Mouse (Mus musculus) hindbrain, embryonic 11.5 days (tissue): ENCODE results near the gene Atg4c. TPM values are rescaled to one million over a fixed set of nuclear protein-coding genes. Genes with fewer than 3 reads are reported as not detected.

Experiments used
- ATAC-seq: fragments of 200-750 bp; cut with Nextera tagmentation; 2 replicates; pipeline ENCODE4 v1.8.0; 2017; ENCODE audit warnings: mild to moderate bottlenecking, moderate TSS enrichment, moderate library complexity; ENCODE audit not compliant: low FRiP score
- DNase-seq: peaks from one replicate; pipeline ENCODE4 v3.0.0-alpha.2; 2015; ENCODE audit warnings: low spot score
- H3K27ac ChIP-seq: fragments of 300-500 bp; sonication (generic); 2 replicates; pipeline ENCODE4 v1.5.1; 2014; ENCODE audit warnings: mild to moderate bottlenecking, low read depth, low read length
- H3K27me3 ChIP-seq: fragments of 300-500 bp; sonication (generic); 2 replicates; pipeline ENCODE4 v1.6.1; 2014; ENCODE audit warnings: mild to moderate bottlenecking, low read length, moderate library complexity, mixed read lengths; ENCODE audit not compliant: control insufficient read depth, insufficient read depth
- H3K36me3 ChIP-seq: fragments of 300-500 bp; sonication (generic); 2 replicates; pipeline ENCODE4 v1.6.1; 2014; ENCODE audit warnings: mild to moderate bottlenecking, low read length, moderate library complexity, mixed read lengths; ENCODE audit not compliant: control insufficient read depth, insufficient read depth
- H3K4me1 ChIP-seq: fragments of 300-500 bp; sonication (generic); replicated peaks from 2 replicates; pipeline ENCODE4 v1.6.1; 2014; ENCODE audit warnings: low read length, mixed read lengths; ENCODE audit not compliant: control insufficient read depth, insufficient read depth
- H3K4me2 ChIP-seq: fragments of 300-500 bp; sonication (generic); replicated peaks from 2 replicates; pipeline ENCODE4 v1.6.1; 2014; ENCODE audit warnings: mild to moderate bottlenecking, low read depth, low read length
- H3K4me3 ChIP-seq: fragments of 300-500 bp; sonication (generic); 2 replicates; pipeline ENCODE4 v1.5.1; 2014; ENCODE audit warnings: low read depth, low read length
- H3K9ac ChIP-seq: fragments of 300-500 bp; sonication (generic); 2 replicates; pipeline ENCODE4 v1.6.1; 2014; ENCODE audit warnings: low read depth, low read length
- H3K9me3 ChIP-seq: fragments of 300-500 bp; sonication (generic); 2 replicates; pipeline ENCODE4 v1.6.1; 2016; ENCODE audit warnings: low read length; ENCODE audit not compliant: control insufficient read depth
- WGBS: fragments of 180-500 bp; shearing (Covaris S2); extraction: QIAGEN DNeasy Blood & Tissue Kit; methylation state at CpG from one replicate; pipeline ENCODE4 v1.1.7; 2014; 5-methylcytosine and 5-hydroxymethylcytosine counted together
- polyA plus RNA-seq: library from polyadenylated mRNA; unstranded; fragments of >200 nt; fragmentation: Nextera tagmentation; extraction: Ambion mirVana; gene quantifications from 2 replicates; pipeline ENCODE4 v1.2.1, GENCODE M21; 2014

Atg4c gene
- polyA plus RNA-seq, 1 experiment from 2014 or later, result 13.7 TPM

- no peaks in the 10 kb centered on the region for H3K36me3 ChIP-seq
- H3K4me3 ChIP-seq, result no peak overlapping the region
- no peaks in the 10 kb centered on the region for H3K9me3 ChIP-seq
- no peak overlapping the region for H3K27ac ChIP-seq
- H3K9ac ChIP-seq, result no peak overlapping the region
- DNase-seq, result no peak
- H3K4me1 ChIP-seq, result no peaks in the 10 kb centered on the region
- no peak for ATAC-seq
- H3K4me2 ChIP-seq, result no peak overlapping the region
- H3K27me3 ChIP-seq, result no peaks in the 10 kb centered on the region
- WGBS, result 80% methylated on average over 9 of the region's 9 CpGs
Measured at GRCm38 (mm10) chr4:99181739-99182419, 11.9 kb upstream of the Atg4c start.

GRCm38 (mm10) chr4:99182660-99183431 lies 10.9 kb upstream of the Atg4c start:
- no peaks in the 10 kb centered on the region for H3K4me1 ChIP-seq
- no peak overlapping the region for H3K4me3 ChIP-seq
- no peak overlapping the region for H3K27ac ChIP-seq
- H3K27me3 ChIP-seq, result no peaks in the 10 kb centered on the region
- H3K36me3 ChIP-seq, result no peaks in the 10 kb centered on the region
- H3K9ac ChIP-seq, result no peak overlapping the region
- ATAC-seq (no peak), DNase-seq (peak; percentile 76)
- no peaks in the 10 kb centered on the region for H3K9me3 ChIP-seq
- WGBS, result 76% methylated on average over 20 of the region's 20 CpGs
- H3K4me2 ChIP-seq, result no peak overlapping the region

GRCm38 (mm10) chr4:99184678-99185077 lies 9.1 kb upstream of the Atg4c start:
- Histone ChIP-seq H3K4me3 (no peak overlapping the region), H3K9ac (no peak overlapping the region), H3K4me2 (no peak overlapping the region), H3K9me3 (no peaks in the 10 kb centered on the region), H3K36me3 (no peaks in the 10 kb centered on the region), H3K27me3 (no peaks in the 10 kb centered on the region), H3K27ac (no peak overlapping the region), H3K4me1 (no peaks in the 10 kb centered on the region)
- DNase-seq (no peak), ATAC-seq (no peak)
- WGBS, result 75% methylated on average over 4 of the region's 4 CpGs

GRCm38 (mm10) chr4:99185305-99185704 lies 8.4 kb upstream of the Atg4c start:
- Histone ChIP-seq H3K9ac (no peak overlapping the region), H3K27ac (no peak overlapping the region), H3K36me3 (no peaks in the 10 kb centered on the region), H3K9me3 (no peaks in the 10 kb centered on the region), H3K27me3 (no peaks in the 10 kb centered on the region), H3K4me2 (no peak overlapping the region), H3K4me3 (no peak overlapping the region), H3K4me1 (no peaks in the 10 kb centered on the region)
- DNase-seq, result no peak
- ATAC-seq, result no peak
- 81% methylated on average over 4 of the region's 4 CpGs for whole genome bisulfite sequencing

GRCm38 (mm10) chr4:99186412-99187125 lies 7.2 kb upstream of the Atg4c start:
- Histone ChIP-seq H3K4me1 (no peaks in the 10 kb centered on the region), H3K4me2 (no peak overlapping the region), H3K27ac (no peak overlapping the region), H3K9me3 (no peaks in the 10 kb centered on the region), H3K9ac (no peak overlapping the region), H3K36me3 (no peaks in the 10 kb centered on the region), H3K27me3 (no peaks in the 10 kb centered on the region), H3K4me3 (no peak overlapping the region)
- WGBS, result 94% methylated on average over 11 of the region's 11 CpGs
- no peak for DNase-seq
- ATAC-seq, result no peak

- Histone ChIP-seq H3K9me3 (no peaks in the 10 kb centered on the region), H3K4me1 (no peaks in the 10 kb centered on the region)
- WGBS, result 87% methylated on average over 1 of the region's 1 CpGs
Measured at GRCm38 (mm10) chr4:99192640-99193039, 1.1 kb upstream of the Atg4c start.

GRCm38 (mm10) chr4:99193214-99193613 lies 520 bp upstream of the Atg4c start:
- Histone ChIP-seq H3K4me3 (peak overlapping the region; percentile 68; the same call in 1 of the 2 replicates), H3K27ac (no peak overlapping the region), H3K9ac (no peak overlapping the region)

More at GRCm38 (mm10) chr4:99192640-99193039, 1.1 kb upstream of the Atg4c start:
- Histone ChIP-seq H3K36me3 (no peaks in the 10 kb centered on the region), H3K27ac (no peak overlapping the region), H3K9ac (no peak overlapping the region), H3K4me2 (no peak overlapping the region), H3K4me3 (no peak overlapping the region), H3K27me3 (no peaks in the 10 kb centered on the region)
- DNase-seq (no peak), ATAC-seq (no peak)

GRCm38 (mm10) chr4:99194826-99195225 lies 1.1 kb downstream of the Atg4c start:
- H3K4me1 ChIP-seq, result no peaks in the 10 kb centered on the region
- peak overlapping the region; percentile 68 for H3K4me3 ChIP-seq
- WGBS, result 42% methylated on average over 5 of the region's 5 CpGs
- no peak overlapping the region for H3K27ac ChIP-seq
- H3K36me3 ChIP-seq, result no peaks in the 10 kb centered on the region
- no peaks in the 10 kb centered on the region for H3K9me3 ChIP-seq
- peak overlapping the region; percentile 54 for H3K4me2 ChIP-seq
- H3K27me3 ChIP-seq, result no peaks in the 10 kb centered on the region
- no peak overlapping the region for H3K9ac ChIP-seq
- ATAC-seq (no peak), DNase-seq (peak; percentile 34)

More at GRCm38 (mm10) chr4:99193214-99193613, 520 bp upstream of the Atg4c start:
- Histone ChIP-seq H3K27me3 (no peaks in the 10 kb centered on the region), H3K36me3 (no peaks in the 10 kb centered on the region), H3K9me3 (no peaks in the 10 kb centered on the region), H3K4me2 (peak overlapping the region; percentile 54), H3K4me1 (no peaks in the 10 kb centered on the region)
- DNase-seq (no peak), ATAC-seq (no peak)
- whole genome bisulfite sequencing, result 66% methylated on average over 6 of the region's 6 CpGs
